Mouse (Mus musculus) heart, embryonic 11.5 days (tissue): Measurements from ENCODE around the gene Ftcd. TPM values are rescaled to one million over a fixed set of nuclear protein-coding genes. Genes with fewer than 3 reads are reported as not detected.

ENCODE experiments used
- ATAC-seq: fragments of 200-750 bp; cut with Nextera tagmentation; replicated peaks from 2 replicates; pipeline ENCODE4 v1.8.0; 2017; ENCODE audit warnings: moderate library complexity; ENCODE audit not compliant: insufficient number of reproducible peaks, low FRiP score, low TSS enrichment
- H3K27ac ChIP-seq: fragments of 300-500 bp; sonication (generic); 2 replicates; pipeline ENCODE4 v1.5.1; 2014; ENCODE audit warnings: mild to moderate bottlenecking, low read depth, low read length
- H3K27me3 ChIP-seq: fragments of 300-500 bp; sonication (generic); 2 replicates; pipeline ENCODE4 v1.6.1; 2014; ENCODE audit warnings: mild to moderate bottlenecking, low read length, mixed read lengths; ENCODE audit not compliant: control insufficient read depth, insufficient read depth
- H3K36me3 ChIP-seq: fragments of 300-500 bp; sonication (generic); 2 replicates; pipeline ENCODE4 v1.6.1; 2014; ENCODE audit warnings: mild to moderate bottlenecking, low read length, moderate library complexity, mixed read lengths; ENCODE audit not compliant: control insufficient read depth, insufficient read depth
- H3K4me1 ChIP-seq: fragments of 300-500 bp; sonication (generic); 2 replicates; pipeline ENCODE4 v1.6.1; 2014; ENCODE audit warnings: low read length; ENCODE audit not compliant: control insufficient read depth, insufficient read depth
- H3K4me2 ChIP-seq: fragments of 300-500 bp; sonication (generic); 2 replicates; pipeline ENCODE4 v1.6.1; 2014; ENCODE audit warnings: mild to moderate bottlenecking, moderate library complexity
- H3K4me3 ChIP-seq: fragments of 300-500 bp; sonication (generic); 2 replicates; pipeline ENCODE4 v1.5.1; 2014; ENCODE audit warnings: low read depth, low read length
- H3K9ac ChIP-seq: fragments of 300-500 bp; sonication (generic); 2 replicates; pipeline ENCODE4 v1.6.1; 2014; ENCODE audit warnings: mild to moderate bottlenecking, low read depth, low read length, moderate library complexity
- H3K9me3 ChIP-seq: fragments of 300-500 bp; sonication (generic); replicated peaks from 2 replicates; pipeline ENCODE4 v1.6.1; 2016; ENCODE audit warnings: low read length; ENCODE audit not compliant: control insufficient read depth
- WGBS: fragments of 180-500 bp; shearing (Covaris S2); extraction: QIAGEN DNeasy Blood & Tissue Kit; methylation state at CpG from one replicate; pipeline ENCODE4 v1.1.7; 2014; ENCODE audit not compliant: insufficient replicate concordance; 5-methylcytosine and 5-hydroxymethylcytosine counted together
- polyA plus RNA-seq: library from polyadenylated mRNA; unstranded; fragments of >200 nt; fragmentation: Nextera tagmentation; extraction: Ambion mirVana; gene quantifications from 2 replicates; pipeline ENCODE4 v1.2.1, GENCODE M21; 2014

Gene Ftcd
- polyA plus RNA-seq, 1 experiment from 2014 or later = 1.9 TPM

- 51% methylated on average over 7 of the region's 7 CpGs for WGBS
- H3K9ac ChIP-seq = no peak overlapping the region
- 0 out of 2 replicates have a peak, but pooled peaks cover 3% of the 10 kb centered on the region for H3K4me1 ChIP-seq
- no peak overlapping the region for H3K4me2 ChIP-seq
- no peak overlapping the region for H3K4me3 ChIP-seq
- H3K27me3 ChIP-seq = no peaks in the 10 kb centered on the region
- no peak for ATAC-seq
- no peaks in the 10 kb centered on the region for H3K36me3 ChIP-seq
- H3K9me3 ChIP-seq = no peaks in the 10 kb centered on the region
- no peak overlapping the region for H3K27ac ChIP-seq
These were observed 1.5 kb downstream of the Ftcd start for GRCm38 (mm10) chr10:76576920-76577319.

- Histone ChIP-seq H3K9ac (peak overlapping the region; percentile 56), H3K27me3 (no peaks in the 10 kb centered on the region), H3K4me1 (peaks cover 18% of the 10 kb centered on the region), H3K9me3 (no peaks in the 10 kb centered on the region), H3K27ac (peak overlapping the region; percentile 76), H3K4me3 (peak overlapping the region; percentile 22), H3K36me3 (no peaks in the 10 kb centered on the region), H3K4me2 (peak overlapping the region; percentile 57)
- 14% methylated on average over 10 of the region's 10 CpGs for WGBS
- ATAC-seq = peak; percentile 48; the same call in 1 of the 2 replicates
These were observed 8.7 kb downstream of the Ftcd start for GRCm38 (mm10) chr10:76584138-76584537.

GRCm38 (mm10) chr10:76586190-76586589 is 10.7 kb downstream of the Ftcd start:
- Histone ChIP-seq H3K27me3 (no peaks in the 10 kb centered on the region), H3K9me3 (no peaks in the 10 kb centered on the region), H3K4me2 (no peak overlapping the region), H3K4me3 (no peak overlapping the region), H3K4me1 (peaks cover 24% of the 10 kb centered on the region), H3K27ac (peak overlapping the region; percentile 83), H3K9ac (no peak overlapping the region), H3K36me3 (no peaks in the 10 kb centered on the region)
- 7% methylated on average over 1 of the region's 1 CpGs for WGBS
- peak; percentile 71; the same call in 1 of the 2 replicates for ATAC-seq

- H3K4me2 ChIP-seq = no peak overlapping the region
These were observed 14.7 kb downstream of the Ftcd start for GRCm38 (mm10) chr10:76590197-76590596.

GRCm38 (mm10) chr10:76596338-76596737 is 20.9 kb downstream of the Ftcd start:
- no peak overlapping the region for H3K27ac ChIP-seq
- no peaks in the 10 kb centered on the region for H3K4me1 ChIP-seq
- WGBS = 92% methylated on average over 31 of the region's 31 CpGs
- no peak overlapping the region for H3K4me3 ChIP-seq
- H3K4me2 ChIP-seq = no peak overlapping the region
- H3K36me3 ChIP-seq = no peaks in the 10 kb centered on the region
- no peaks in the 10 kb centered on the region for H3K27me3 ChIP-seq
- no peaks in the 10 kb centered on the region for H3K9me3 ChIP-seq
- no peak for ATAC-seq
- no peak overlapping the region for H3K9ac ChIP-seq

More at GRCm38 (mm10) chr10:76590197-76590596, 14.7 kb downstream of the Ftcd start:
- no peaks in the 10 kb centered on the region for H3K9me3 ChIP-seq
- H3K36me3 ChIP-seq = no peaks in the 10 kb centered on the region
- peak overlapping the region; percentile 85 for H3K27ac ChIP-seq
- ATAC-seq = no peak
- H3K4me1 ChIP-seq = peaks cover 13% of the 10 kb centered on the region
- no peaks in the 10 kb centered on the region for H3K27me3 ChIP-seq
- WGBS = 58% methylated on average over 11 of the region's 11 CpGs
- H3K4me3 ChIP-seq = no peak overlapping the region
- H3K9ac ChIP-seq = no peak overlapping the region

GRCm38 (mm10) chr10:76602690-76603089 is 27.2 kb downstream of the Ftcd start:
- H3K9ac ChIP-seq = no peak overlapping the region
- H3K9me3 ChIP-seq = no peaks in the 10 kb centered on the region
- ATAC-seq = no peak
- H3K4me2 ChIP-seq = no peak overlapping the region
- peaks cover 6% of the 10 kb centered on the region; the same call in 1 of the 2 replicates for H3K4me1 ChIP-seq
- no peak overlapping the region for H3K4me3 ChIP-seq
- H3K36me3 ChIP-seq = peaks cover 5% of the 10 kb centered on the region; the same call in 1 of the 2 replicates
- no peaks in the 10 kb centered on the region for H3K27me3 ChIP-seq
- 38% methylated on average over 3 of the region's 3 CpGs for WGBS
- H3K27ac ChIP-seq = no peak overlapping the region

- Histone ChIP-seq H3K9me3 (no peaks in the 10 kb centered on the region), H3K27ac (no peak overlapping the region), H3K4me1 (no peaks in the 10 kb centered on the region), H3K9ac (no peak overlapping the region), H3K36me3 (peaks cover 11% of the 10 kb centered on the region; the same call in 1 of the 2 replicates), H3K27me3 (no peaks in the 10 kb centered on the region), H3K4me3 (no peak overlapping the region), H3K4me2 (no peak overlapping the region)
- 57% methylated on average over 7 of the region's 7 CpGs for WGBS
- ATAC-seq = no peak
These were observed 37.0 kb downstream of the Ftcd start for GRCm38 (mm10) chr10:76612473-76612872.

- H3K9me3 ChIP-seq = no peaks in the 10 kb centered on the region
- peak overlapping the region; percentile 65 for H3K9ac ChIP-seq
- H3K36me3 ChIP-seq = no peaks in the 10 kb centered on the region
- peak overlapping the region; percentile 60 for H3K4me2 ChIP-seq
- H3K4me1 ChIP-seq = peaks cover 8% of the 10 kb centered on the region
- H3K4me3 ChIP-seq = peak overlapping the region; percentile 39
- H3K27me3 ChIP-seq = peaks cover 5% of the 10 kb centered on the region; the same call in 1 of the 2 replicates
- ATAC-seq = no peak
- H3K27ac ChIP-seq = no peak overlapping the region
- 64% methylated on average over 4 of the region's 4 CpGs for WGBS
These were observed 47.0 kb downstream of the Ftcd start for GRCm38 (mm10) chr10:76622411-76622810.
